Mouse (Mus musculus) CH12.LX (cell line): ENCODE measurements around the gene Ccdc63. TPM values are rescaled to one million over a fixed set of nuclear protein-coding genes. Genes with fewer than 3 reads are reported as not detected.

Source experiments
- DNase-seq: peaks from one replicate; pipeline ENCODE4 v3.0.0-alpha.2; 2013; ENCODE audit errors: extremely low read depth
- H3K27ac ChIP-seq: 2 replicates; pipeline ENCODE4 v1.5.1; 2012; ENCODE audit warnings: low read depth, mild to moderate bottlenecking, control low read depth, moderate library complexity; ENCODE audit not compliant: insufficient read depth
- H3K27me3 ChIP-seq: replicated peaks from 2 replicates; pipeline ENCODE3; 2012; ENCODE audit warnings: inconsistent platforms
- H3K36me3 ChIP-seq, 2 experiments: replicated peaks in 1 of 2; 2 replicates each; pipeline versions ENCODE3 to v1.6.1; 2012; ENCODE audit warnings: inconsistent platforms in 1 of 2, low read length in 1 of 2, mild to moderate bottlenecking in 1 of 2, mixed read lengths in 1 of 2, moderate library complexity in 1 of 2; ENCODE audit not compliant: control insufficient read depth in 1 of 2, insufficient read depth in 1 of 2
- H3K4me1 ChIP-seq, 2 experiments: 2 replicates each; pipeline ENCODE4 v1.6.1; 2012; ENCODE audit warnings: inconsistent platforms in 1 of 2, moderate library complexity in 1 of 2; ENCODE audit not compliant: insufficient read depth in 2 of 2, control insufficient read depth in 1 of 2
- H3K4me2 ChIP-seq: 2 replicates; pipeline ENCODE4 v1.6.1; 2012; ENCODE audit warnings: low read depth, mild to moderate bottlenecking, control low read depth; ENCODE audit not compliant: poor library complexity, insufficient read depth, severe bottlenecking
- H3K4me3 ChIP-seq, 3 experiments: fragments of 150-350 bp in 1 of 3; sonication (generic) in 1 of 3; replicated peaks in 1 of 3; 2 replicates each; pipeline versions ENCODE3 to v1.5.1; 2011 to 2012; ENCODE audit warnings: low read depth in 2 of 3, low read length in 2 of 3, mild to moderate bottlenecking in 2 of 3, moderate library complexity in 2 of 3, control low read depth in 1 of 3, improper control_type of control experiment in 1 of 3, inconsistent platforms in 1 of 3, mixed read lengths in 1 of 3; ENCODE audit not compliant: poor library complexity in 1 of 3
- H3K79me2 ChIP-seq: replicated peaks from 2 replicates; pipeline ENCODE4 v1.6.1; 2012; ENCODE audit warnings: mild to moderate bottlenecking, moderate library complexity; ENCODE audit not compliant: control insufficient read depth, poor library complexity, insufficient read depth, severe bottlenecking; ENCODE audit errors: extremely low read depth
- H3K9ac ChIP-seq: 2 replicates; pipeline ENCODE4 v1.6.1; 2012; ENCODE audit warnings: low read depth, mild to moderate bottlenecking, control low read depth, moderate library complexity; ENCODE audit not compliant: insufficient read depth
- H3K9me3 ChIP-seq: replicated peaks from 2 replicates; pipeline ENCODE3; 2012; ENCODE audit warnings: low read length, inconsistent platforms, mixed read lengths
- E2F4 ChIP-seq: IDR thresholded peaks from 2 replicates; pipeline ENCODE4 v1.6.1; 2011; ENCODE audit warnings: low read depth, low read length, improper control_type of control experiment; ENCODE audit not compliant: insufficient replicate concordance
- ELF1 ChIP-seq: IDR thresholded peaks from 2 replicates; pipeline ENCODE4 v1.6.1; 2014; ENCODE audit warnings: low read depth, mild to moderate bottlenecking, inconsistent platforms, low read length, improper control_type of control experiment
- ETS1 ChIP-seq: conservative IDR thresholded peaks from 2 replicates; pipeline ENCODE4 v1.6.1; 2012; ENCODE audit warnings: low read depth, mild to moderate bottlenecking, inconsistent platforms, low read length, improper control_type of control experiment, moderate library complexity
- GABPA ChIP-seq: IDR thresholded peaks from 2 replicates; pipeline ENCODE4 v1.6.1; 2012; ENCODE audit warnings: low read depth, low read length, improper control_type of control experiment, inconsistent platforms; ENCODE audit not compliant: insufficient replicate concordance
- JUN ChIP-seq: IDR thresholded peaks from 2 replicates; pipeline ENCODE4 v1.6.1; 2011; ENCODE audit warnings: low read depth, mild to moderate bottlenecking, low read length, improper control_type of control experiment, moderate library complexity; ENCODE audit not compliant: insufficient read depth
- KAT2A ChIP-seq: IDR thresholded peaks from 2 replicates; pipeline ENCODE4 v1.6.1; 2012; ENCODE audit warnings: low read length, improper control_type of control experiment, inconsistent platforms; ENCODE audit not compliant: insufficient replicate concordance
- MAFK ChIP-seq: IDR thresholded peaks from 2 replicates; pipeline ENCODE4 v1.6.1; 2011; ENCODE audit warnings: low read length, improper control_type of control experiment; ENCODE audit not compliant: insufficient replicate concordance
- MAX ChIP-seq: IDR thresholded peaks from 2 replicates; pipeline ENCODE4 v1.6.1; 2011; ENCODE audit warnings: low read length, improper control_type of control experiment
- MAZ ChIP-seq: IDR thresholded peaks from 2 replicates; pipeline ENCODE4 v1.6.1; 2012; ENCODE audit warnings: low read depth, mild to moderate bottlenecking, inconsistent platforms, low read length, improper control_type of control experiment, moderate library complexity
- MXI1 ChIP-seq: IDR thresholded peaks from 2 replicates; pipeline ENCODE4 v1.6.1; 2011; ENCODE audit warnings: mild to moderate bottlenecking, low read depth, low read length, improper control_type of control experiment
- MYC ChIP-seq: IDR thresholded peaks from 2 replicates; pipeline ENCODE4 v1.6.1; 2011; ENCODE audit warnings: low read depth, mild to moderate bottlenecking, improper control_type of control experiment, low read length
- NELFE ChIP-seq: IDR thresholded peaks from 2 replicates; pipeline ENCODE4 v1.6.1; 2011; ENCODE audit warnings: low read depth, low read length, improper control_type of control experiment
- NRF1 ChIP-seq: IDR thresholded peaks from 2 replicates; pipeline ENCODE4 v1.6.1; 2014; ENCODE audit warnings: low read depth, mild to moderate bottlenecking, inconsistent platforms, low read length, improper control_type of control experiment, moderate library complexity
- PAX5 ChIP-seq: IDR thresholded peaks from 2 replicates; pipeline ENCODE4 v1.6.1; 2012; ENCODE audit warnings: low read length, inconsistent platforms, mixed read lengths
- POLR2AphosphoS2 ChIP-seq: IDR thresholded peaks from 2 replicates; pipeline ENCODE4 v1.6.1; 2011; ENCODE audit warnings: low read depth, low read length, improper control_type of control experiment
- SIN3A ChIP-seq: IDR thresholded peaks from 2 replicates; pipeline ENCODE4 v1.6.1; 2012; ENCODE audit warnings: low read length, improper control_type of control experiment, inconsistent platforms
- TCF12 ChIP-seq: IDR thresholded peaks from 2 replicates; pipeline ENCODE4 v1.6.1; 2014; ENCODE audit warnings: low read depth, mild to moderate bottlenecking, inconsistent platforms, low read length, improper control_type of control experiment
- UBTF ChIP-seq: IDR thresholded peaks from 2 replicates; pipeline ENCODE4 v1.6.1; 2012; ENCODE audit warnings: low read depth, mild to moderate bottlenecking, inconsistent platforms, low read length, improper control_type of control experiment, moderate library complexity
- USF1 ChIP-seq: IDR thresholded peaks from 2 replicates; pipeline ENCODE4 v1.6.1; 2014; ENCODE audit warnings: low read depth, mild to moderate bottlenecking, inconsistent platforms, low read length, improper control_type of control experiment
- USF2 ChIP-seq: conservative IDR thresholded peaks from 2 replicates; pipeline ENCODE4 v1.6.1; 2011; ENCODE audit warnings: low read depth, low read length, improper control_type of control experiment
- ZKSCAN1 ChIP-seq: IDR thresholded peaks from 2 replicates; pipeline ENCODE4 v1.6.1; 2012; ENCODE audit warnings: low read depth, inconsistent platforms, low read length, improper control_type of control experiment, borderline replicate concordance
- ZMIZ1 ChIP-seq: IDR thresholded peaks from 2 replicates; pipeline ENCODE4 v1.6.1; 2012; ENCODE audit warnings: low read depth, mild to moderate bottlenecking, inconsistent platforms, low read length, improper control_type of control experiment
- ZNF384 ChIP-seq: IDR thresholded peaks from 2 replicates; pipeline ENCODE4 v1.6.1; 2012; ENCODE audit warnings: low read depth, low read length, improper control_type of control experiment, inconsistent platforms
- dilution Hi-C: fragments of 300-500 bp; cut with MboI; formaldehyde crosslinking; loops from 2 replicates; pipeline ENCODE4 v1.14.3; 2020; ENCODE audit warnings: low sequenced_read_pairs; ENCODE audit not compliant: extremely low pct_unique_long_range_greater_than_20kb, extremely low pct_ligation_motif_present
- in situ Hi-C: fragments of 300-500 bp; cut with MboI; formaldehyde crosslinking; loops from 3 replicates; pipeline ENCODE4 v1.14.3; 2019; ENCODE audit warnings: low sequenced_read_pairs, low pct_ligation_motif_present, low pct_unique_long_range_greater_than_20kb, mixed read lengths
- polyA plus RNA-seq: library from polyadenylated mRNA; unstranded; fragments of >175 nt; gene quantifications from 2 replicates; pipeline ENCODE4 v1.2.1, GENCODE M21; 2012; ENCODE audit warnings: low read depth; ENCODE audit not compliant: insufficient read length
- total RNA-seq, 2 experiments: library from RNA; depleted of rRNA; stranded (reverse); fragments of 300-350 nt in 1 of 2; fragments of >200 nt in 1 of 2; gene quantifications; 2 replicates each; pipeline ENCODE4 v1.2.3; 2012 to 2014

Gene Ccdc63
- total and polyA plus RNA-seq, 3 experiments: 0.39 to 0.70 (median 0.47) TPM

GRCm38 (mm10) chr5:122157827-122158381 lies 17.3 kb upstream of the Ccdc63 start, which contains the start of gene Ppp1cc (continued):
- TF ChIP-seq USF2: no peak
- TF ChIP-seq ZNF384: no peak
- no peak for TF ChIP-seq JUN
- no peak for TF ChIP-seq GABPA
- no peak for TF ChIP-seq MAFK
- TF ChIP-seq MYC: peak; percentile 63; the same call in 1 of the 2 replicates
- TF ChIP-seq PAX5: no peak
- TF ChIP-seq NELFE: peak; percentile 90
- TF ChIP-seq POLR2AphosphoS2: 0 out of 2 replicates have a peak, but pooled peaks have one; percentile 52
- TF ChIP-seq NRF1: peak; percentile 62
- peak; percentile 96 for TF ChIP-seq E2F4
- TF ChIP-seq ELF1: peak; percentile 75
- TF ChIP-seq ETS1: no peak
- TF ChIP-seq UBTF: peak; percentile 9; the same call in 1 of the 2 replicates
- peak; percentile 61; the same call in 1 of the 2 replicates for TF ChIP-seq MXI1
- TF ChIP-seq ZKSCAN1: no peak

- H3K4me3 ChIP-seq: no peak overlapping the region
- no peak overlapping the region for H3K9ac ChIP-seq
- no peak overlapping the region for H3K27ac ChIP-seq
- H3K4me2 ChIP-seq: no peak overlapping the region
- dilution Hi-C loops: no loop called here
- no peak for TF ChIP-seq ZMIZ1
- TF ChIP-seq UBTF: no peak
- no peak for TF ChIP-seq USF1
- no peak for TF ChIP-seq KAT2A
- no peak for TF ChIP-seq SIN3A
- no peak for TF ChIP-seq TCF12
- TF ChIP-seq MAZ: no peak
- no peak for TF ChIP-seq ELF1
- no peak for TF ChIP-seq MAX
- H3K9me3 ChIP-seq: no peaks in the 10 kb centered on the region
- DNase-seq: no peak
- H3K4me1 ChIP-seq: peaks cover 3 to 34% of the 10 kb centered on the region in 2 experiments
- H3K27me3 ChIP-seq: peaks cover 4% of the 10 kb centered on the region
- H3K36me3 ChIP-seq: peaks cover 8 to 19% of the 10 kb centered on the region in 2 experiments
- H3K79me2 ChIP-seq: peaks cover 32% of the 10 kb centered on the region
- in situ Hi-C loops: no loop called here
These were observed 15.9 kb upstream of the Ccdc63 start for GRCm38 (mm10) chr5:122156486-122156885.
